Mouse (Mus musculus): ENCODE measurements at regions not wholly inside any gene's neighbourhood (a gene's known extent, or its start where the extent isn't known, plus 50 kb on each side); places are given as distances from the start of the nearest gene placed in this dataset.
A peak's percentile ranks its signal among the peaks of the same experiment; 100 is the strongest.
"Not testable (repeated sequence)": the region's sequence is repeated elsewhere in the genome, so short reads cannot be mapped to it uniquely, and the experiment has no call there.

GRCm38 (mm10) chr2:166322668-166323043 is 167.2 kb upstream of the Sulf2 start:
- DNase-seq (ENCODE audit: low spot score in 2 of 2): no peak

GRCm38 (mm10) chr2:166321992-166322667 is 166.7 kb upstream of the Sulf2 start:
- DNase-seq (ENCODE audit: low spot score in 2 of 2): no peak

GRCm38 (mm10) chr2:166316409-166316916 is 161.0 kb upstream of the Sulf2 start:
- no peak for DNase-seq (ENCODE audit: low spot score in 2 of 2)

GRCm38 (mm10) chr2:166310438-166310837 is 155.0 kb upstream of the Sulf2 start:
- no peak for DNase-seq (ENCODE audit: low spot score in 2 of 2)

GRCm38 (mm10) chr2:166309882-166310281 is 154.4 kb upstream of the Sulf2 start:
- no peak for DNase-seq (ENCODE audit: low spot score in 2 of 2)

- no peak for DNase-seq (ENCODE audit: low spot score in 2 of 2)
Observed at GRCm38 (mm10) chr2:166307551-166307950, 152.1 kb upstream of the Sulf2 start.

GRCm38 (mm10) chr2:166305044-166306002 is 149.9 kb upstream of the Sulf2 start:
- no peak for DNase-seq (ENCODE audit: low spot score in 2 of 2)

GRCm38 (mm10) chr2:166303854-166304253 is 148.4 kb upstream of the Sulf2 start:
- no peak for DNase-seq (ENCODE audit: low spot score in 2 of 2)

GRCm38 (mm10) chr2:166301161-166301560 is 145.7 kb upstream of the Sulf2 start:
- DNase-seq (ENCODE audit: low spot score in 2 of 2): peak in 1 of 2 experiments; percentile 17

- DNase-seq (ENCODE audit: low spot score in 2 of 2): no peak
Observed at GRCm38 (mm10) chr2:166294672-166295071, 139.2 kb upstream of the Sulf2 start.

- DNase-seq (ENCODE audit: low spot score in 2 of 2): no peak
Observed at GRCm38 (mm10) chr2:166292987-166293386, 137.5 kb upstream of the Sulf2 start.

- DNase-seq (ENCODE audit: low spot score in 2 of 2): no peak
Observed at GRCm38 (mm10) chr2:166291266-166291665, 135.8 kb upstream of the Sulf2 start.

- no peak for DNase-seq (ENCODE audit: low spot score in 2 of 2)
Observed at GRCm38 (mm10) chr2:166290826-166291225, 135.4 kb upstream of the Sulf2 start.

GRCm38 (mm10) chr2:166289198-166289597 is 133.7 kb upstream of the Sulf2 start:
- no peak for DNase-seq (ENCODE audit: low spot score in 2 of 2)

GRCm38 (mm10) chr2:166281137-166281536 is 125.7 kb upstream of the Sulf2 start:
- DNase-seq (ENCODE audit: low spot score in 2 of 2): not testable (repeated sequence)

GRCm38 (mm10) chr2:166280651-166281127 is 125.2 kb upstream of the Sulf2 start:
- no peak for DNase-seq (ENCODE audit: low spot score in 2 of 2)

- no peak for DNase-seq (ENCODE audit: low spot score in 2 of 2)
Observed at GRCm38 (mm10) chr2:166279676-166280075, 124.2 kb upstream of the Sulf2 start.

GRCm38 (mm10) chr2:166275398-166275797 is 119.9 kb upstream of the Sulf2 start:
- no peak for DNase-seq (ENCODE audit: low spot score in 2 of 2)

- no peak for DNase-seq (ENCODE audit: low spot score in 2 of 2)
Observed at GRCm38 (mm10) chr2:166274016-166274346, 118.5 kb upstream of the Sulf2 start.

GRCm38 (mm10) chr2:166273312-166274015 is 118.0 kb upstream of the Sulf2 start:
- DNase-seq (ENCODE audit: low spot score in 2 of 2): no peak

- DNase-seq (ENCODE audit: low spot score in 2 of 2): no peak
Observed at GRCm38 (mm10) chr2:166272841-166273240, 117.4 kb upstream of the Sulf2 start.

- DNase-seq (ENCODE audit: low spot score in 2 of 2): no peak
Observed at GRCm38 (mm10) chr2:166272190-166272543, 116.7 kb upstream of the Sulf2 start.

All from spleen, postnatal 10 days (tissue).